Comparison of ENCODE assay signal across 8 mouse cellular contexts in genomic region chr3:108164807-108165206, GRCm38 (mm10). TPM values are rescaled to one million over a fixed set of nuclear protein-coding genes. Genes with fewer than 3 reads are reported as not detected.
DNase-seq lines count a peak whose midpoint lies in the region; ATAC-seq and TF ChIP-seq lines count a peak whose summit lies in the region.

No protein-coding gene starts in this region.

- 16% methylated on average over 9 of the region's 9 CpGs for WGBS in embryonic facial prominence, embryonic 13.5 days
- WGBS in limb, embryonic 13.5 days, result 23% methylated on average over 9 of the region's 9 CpGs
- WGBS in midbrain, postnatal 0 days, result 11% methylated on average over 9 of the region's 9 CpGs

- H3K4me2 ChIP-seq in embryonic facial prominence, embryonic 13.5 days, result peak overlapping the region; percentile 55
- H3K4me2 ChIP-seq in limb, embryonic 13.5 days (replicated peaks), result peak overlapping the region; percentile 53
- peak overlapping the region; percentile 51 for H3K4me2 ChIP-seq in midbrain, postnatal 0 days (ENCODE audit: low read depth, low read length, poor library complexity, severe bottlenecking)

- peaks cover 47% of the 10 kb centered on the region for H3K4me1 ChIP-seq in embryonic facial prominence, embryonic 13.5 days
- H3K4me1 ChIP-seq in limb, embryonic 13.5 days, result peaks cover 48% of the 10 kb centered on the region
- H3K4me1 ChIP-seq in midbrain, postnatal 0 days (ENCODE audit: insufficient read depth, low read length), result 0 out of 2 replicates have a peak, but pooled peaks cover 3% of the 10 kb centered on the region

- TF ChIP-seq CTCF in midbrain, postnatal 0 days (IDR thresholded peaks at IDR 0.05), result peak; percentile 99

- no peaks in the 10 kb centered on the region for H3K9me3 ChIP-seq in embryonic facial prominence, embryonic 13.5 days
- H3K9me3 ChIP-seq in limb, embryonic 13.5 days, result no peaks in the 10 kb centered on the region
- no peaks in the 10 kb centered on the region for H3K9me3 ChIP-seq in midbrain, postnatal 0 days (ENCODE audit: low read length)

- peak; percentile 76 for DNase-seq in 416B (ENCODE audit: low read depth)
- DNase-seq in adrenal gland, postnatal 14 days, result peak; percentile 89
- peak; percentile 78 for DNase-seq in heart, adult 8-10 months (ENCODE audit: low spot score)
- DNase-seq in kidney, adult 8-10 months, result peak; percentile 68 to 81
- peak; percentile 91 for DNase-seq in midbrain, postnatal 0 days (ENCODE audit: low spot score)
- peak; percentile 72 to 89 for DNase-seq in spleen, postnatal 4 days (ENCODE audit: low spot score in 2 of 2)

- H3K27me3 ChIP-seq in embryonic facial prominence, embryonic 13.5 days, result peaks cover 4% of the 10 kb centered on the region
- no peaks in the 10 kb centered on the region for H3K27me3 ChIP-seq in limb, embryonic 13.5 days
- H3K27me3 ChIP-seq in midbrain, postnatal 0 days (ENCODE audit: insufficient read depth, low read length), result no peaks in the 10 kb centered on the region

- H3K4me3 ChIP-seq in embryonic facial prominence, embryonic 13.5 days, result peak overlapping the region; percentile 25
- no peak overlapping the region for H3K4me3 ChIP-seq in limb, embryonic 13.5 days
- 0 out of 2 replicates have a peak overlapping the region, but pooled peaks have one; percentile 6 for H3K4me3 ChIP-seq in midbrain, postnatal 0 days (ENCODE audit: low read depth, low read length)

- H3K9ac ChIP-seq in embryonic facial prominence, embryonic 13.5 days, result no peak overlapping the region; the same call in 1 of the 2 replicates
- H3K9ac ChIP-seq in limb, embryonic 13.5 days, result no peak overlapping the region
- H3K9ac ChIP-seq in midbrain, postnatal 0 days (replicated peaks; ENCODE audit: low read length, poor library complexity, severe bottlenecking), result 0 out of 2 replicates have a peak overlapping the region, but pooled peaks have one; percentile 5

- 0 out of 2 replicates have a peak overlapping the region, but pooled peaks have one; percentile 11 for H3K27ac ChIP-seq in embryonic facial prominence, embryonic 13.5 days
- no peak overlapping the region for H3K27ac ChIP-seq in limb, embryonic 13.5 days
- no peak overlapping the region for H3K27ac ChIP-seq in midbrain, postnatal 0 days (ENCODE audit: low read depth, low read length)

- H3K36me3 ChIP-seq in embryonic facial prominence, embryonic 13.5 days, result no peaks in the 10 kb centered on the region
- H3K36me3 ChIP-seq in limb, embryonic 13.5 days, result no peaks in the 10 kb centered on the region
- no peaks in the 10 kb centered on the region for H3K36me3 ChIP-seq in midbrain, postnatal 0 days (ENCODE audit: insufficient read depth, low read length)

- ATAC-seq in embryonic facial prominence, embryonic 13.5 days (ENCODE audit: insufficient number of reproducible peaks, insufficient read depth, low FRiP score, low TSS enrichment, low read depth), result 0 out of 2 replicates have a peak, but pooled peaks have one; percentile 43
- ATAC-seq in limb, embryonic 13.5 days (ENCODE audit: low FRiP score, low read depth), result peak; percentile 22; the same call in 1 of the 2 replicates
- ATAC-seq in midbrain, postnatal 0 days (ENCODE audit: low FRiP score), result peak; percentile 73

RNA-seq across cellular contexts. Expression of gene Gpr61, which starts 10.1 kb away (rescaled TPM):
- total RNA-seq in adrenal gland, postnatal 14 days (2021), result 0.23 TPM in 1 of 2 replicates, not detected in the other
- polyA plus RNA-seq in embryonic facial prominence, embryonic 13.5 days (2015; fragmentation: Nextera tagmentation; extraction: Ambion mirVana), result 0.15 and 0.20 TPM in 2 replicates
- total RNA-seq in heart, adult 8-10 months (2022), result not detected
- 0.09 and 0.19 TPM in 2 replicates for polyA plus RNA-seq in limb, embryonic 13.5 days (2015; fragmentation: Nextera tagmentation; extraction: Ambion mirVana)
- total RNA-seq in midbrain, postnatal 0 days (2014; rRNA removed), result 12.2 and 12.8 TPM in 2 replicates
- polyA plus RNA-seq in midbrain, postnatal 0 days (2015; fragmentation: Nextera tagmentation; extraction: Ambion mirVana), result 7.8 and 8.4 TPM in 2 replicates

RNA-seq across cellular contexts. Expression of gene Gnai3, which starts 18.9 kb away (rescaled TPM):
- total RNA-seq in adrenal gland, postnatal 14 days (2021), result 134 and 140 TPM in 2 replicates
- 173 and 185 TPM in 2 replicates for polyA plus RNA-seq in embryonic facial prominence, embryonic 13.5 days (2015; fragmentation: Nextera tagmentation; extraction: Ambion mirVana)
- total RNA-seq in heart, adult 8-10 months (2022), result 10 to 100 TPM; 12.7 to 15.9 (median 13.0) TPM
- 184 and 193 TPM in 2 replicates for polyA plus RNA-seq in limb, embryonic 13.5 days (2015; fragmentation: Nextera tagmentation; extraction: Ambion mirVana)
- 70.8 and 97.2 TPM in 2 replicates for total RNA-seq in midbrain, postnatal 0 days (2014; rRNA removed)
- polyA plus RNA-seq in midbrain, postnatal 0 days (2015; fragmentation: Nextera tagmentation; extraction: Ambion mirVana), result 87.4 and 93.6 TPM in 2 replicates

RNA-seq across cellular contexts. Expression of gene Amigo1, which starts 21.3 kb away (rescaled TPM):
- 19.3 and 19.5 TPM in 2 replicates for total RNA-seq in adrenal gland, postnatal 14 days (2021)
- 4.0 and 4.5 TPM in 2 replicates for polyA plus RNA-seq in embryonic facial prominence, embryonic 13.5 days (2015; fragmentation: Nextera tagmentation; extraction: Ambion mirVana)
- total RNA-seq in heart, adult 8-10 months (2022), result 10 to 100 TPM; 17.2 to 18.9 (median 18.1) TPM
- 4.3 and 4.4 TPM in 2 replicates for polyA plus RNA-seq in limb, embryonic 13.5 days (2015; fragmentation: Nextera tagmentation; extraction: Ambion mirVana)
- total RNA-seq in midbrain, postnatal 0 days (2014; rRNA removed), result 35.5 and 37.8 TPM in 2 replicates
- 12.2 and 12.6 TPM in 2 replicates for polyA plus RNA-seq in midbrain, postnatal 0 days (2015; fragmentation: Nextera tagmentation; extraction: Ambion mirVana)

RNA-seq across cellular contexts. Expression of gene Cyb561d1, which starts 36.2 kb away (rescaled TPM):
- total RNA-seq in adrenal gland, postnatal 14 days (2021), result 5.7 and 9.6 TPM in 2 replicates
- polyA plus RNA-seq in embryonic facial prominence, embryonic 13.5 days (2015; fragmentation: Nextera tagmentation; extraction: Ambion mirVana), result 2.6 and 2.8 TPM in 2 replicates
- total RNA-seq in heart, adult 8-10 months (2022), result 1 to 10 TPM; 5.4 to 8.3 (median 6.5) TPM
- polyA plus RNA-seq in limb, embryonic 13.5 days (2015; fragmentation: Nextera tagmentation; extraction: Ambion mirVana), result 1.8 and 2.1 TPM in 2 replicates
- total RNA-seq in midbrain, postnatal 0 days (2014; rRNA removed), result 3.7 and 4.9 TPM in 2 replicates
- polyA plus RNA-seq in midbrain, postnatal 0 days (2015; fragmentation: Nextera tagmentation; extraction: Ambion mirVana), result 3.5 and 4.0 TPM in 2 replicates

RNA-seq across cellular contexts. Expression of gene Atxn7l2, which starts 45.9 kb away (rescaled TPM):
- total RNA-seq in adrenal gland, postnatal 14 days (2021), result 8.1 and 10.2 TPM in 2 replicates
- polyA plus RNA-seq in embryonic facial prominence, embryonic 13.5 days (2015; fragmentation: Nextera tagmentation; extraction: Ambion mirVana), result 22.0 and 27.1 TPM in 2 replicates
- total RNA-seq in heart, adult 8-10 months (2022), result 1 to 10 TPM; 1.7 to 2.7 (median 2.3) TPM
- 25.4 and 26.7 TPM in 2 replicates for polyA plus RNA-seq in limb, embryonic 13.5 days (2015; fragmentation: Nextera tagmentation; extraction: Ambion mirVana)
- total RNA-seq in midbrain, postnatal 0 days (2014; rRNA removed), result 22.5 and 24.9 TPM in 2 replicates
- 16.1 and 19.3 TPM in 2 replicates for polyA plus RNA-seq in midbrain, postnatal 0 days (2015; fragmentation: Nextera tagmentation; extraction: Ambion mirVana)

Comparison
In these comparisons a context has a peak if more than half of its experiments do, and no peak if none do; other contexts are left out.
1. ATAC-seq: peak in every context shown above with its lines; median percentile 73 in midbrain, postnatal 0 days; 43 in embryonic facial prominence, embryonic 13.5 days; 22 in limb, embryonic 13.5 days.
2. RNA of gene Gpr61, which starts 10.1 kb away (total RNA-seq): 12.2 to 12.8 TPM in midbrain, postnatal 0 days; 0.23 TPM in adrenal gland, postnatal 14 days and not detected in heart, adult 8-10 months; every median in the first group is over 10 times any median in the second.
3. Peak in every context shown above with its lines, with median percentiles within 50 percentile points of each other: DNase-seq and H3K4me2 ChIP-seq.